Mouse (Mus musculus) midbrain, postnatal 0 days (tissue): ENCODE data around the gene Grb2. TPM values are rescaled to one million over a fixed set of nuclear protein-coding genes. Genes with fewer than 3 reads are reported as not detected.

ENCODE experiments used
- ATAC-seq: fragments of 200-750 bp; cut with Nextera tagmentation; 2 replicates; pipeline ENCODE4 v1.8.0; 2017; ENCODE audit warnings: moderate number of reproducible peaks, mild to moderate bottlenecking, moderate TSS enrichment, moderate library complexity; ENCODE audit not compliant: low FRiP score
- DNase-seq: peaks from one replicate; pipeline ENCODE4 v3.0.0-alpha.2; 2015; ENCODE audit warnings: low spot score
- H3K27ac ChIP-seq: fragments of 300-500 bp; sonication (generic); 2 replicates; pipeline ENCODE4 v1.5.1; 2014; ENCODE audit warnings: low read depth, mild to moderate bottlenecking, low read length, mixed read lengths
- H3K27me3 ChIP-seq: fragments of 300-500 bp; sonication (generic); 2 replicates; pipeline ENCODE4 v1.6.1; 2014; ENCODE audit warnings: low read length, control low read depth, mixed read lengths; ENCODE audit not compliant: insufficient read depth
- H3K36me3 ChIP-seq: fragments of 300-500 bp; sonication (generic); 2 replicates; pipeline ENCODE4 v1.6.1; 2014; ENCODE audit warnings: low read length, control low read depth, mixed read lengths; ENCODE audit not compliant: insufficient read depth
- H3K4me1 ChIP-seq: fragments of 300-500 bp; sonication (generic); 2 replicates; pipeline ENCODE4 v1.6.1; 2014; ENCODE audit warnings: mild to moderate bottlenecking, control low read depth, antibody characterized with exemption, low read length, mixed read lengths; ENCODE audit not compliant: insufficient read depth
- H3K4me2 ChIP-seq: fragments of 300-500 bp; sonication (generic); 2 replicates; pipeline ENCODE4 v1.6.1; 2014; ENCODE audit warnings: low read depth, mild to moderate bottlenecking, low read length, mixed read lengths; ENCODE audit not compliant: poor library complexity, severe bottlenecking
- H3K4me3 ChIP-seq: fragments of 300-500 bp; sonication (generic); 2 replicates; pipeline ENCODE4 v1.5.1; 2014; ENCODE audit warnings: low read depth, mild to moderate bottlenecking, low read length, moderate library complexity
- H3K9ac ChIP-seq: fragments of 300-500 bp; sonication (generic); replicated peaks from 2 replicates; pipeline ENCODE4 v1.6.1; 2014; ENCODE audit warnings: mild to moderate bottlenecking, low read length, moderate library complexity, mixed read lengths; ENCODE audit not compliant: poor library complexity, severe bottlenecking
- H3K9me3 ChIP-seq: fragments of 300-500 bp; sonication (generic); 2 replicates; pipeline ENCODE4 v1.6.1; 2016; ENCODE audit warnings: low read length, control low read depth
- CTCF ChIP-seq: IDR thresholded peaks from 2 replicates; pipeline ENCODE4 v1.5.1; 2016; ENCODE audit warnings: antibody characterized with exemption, mild to moderate bottlenecking
- WGBS: fragments of 180-500 bp; shearing (Covaris S2); extraction: QIAGEN DNeasy Blood & Tissue Kit; methylation state at CpG from one replicate; pipeline ENCODE4 v1.1.7; 2014; 5-methylcytosine and 5-hydroxymethylcytosine counted together
- polyA plus RNA-seq: library from polyadenylated mRNA; unstranded; fragments of >200 nt; fragmentation: Nextera tagmentation; extraction: Ambion mirVana; gene quantifications from 2 replicates; pipeline ENCODE4 v1.2.1, GENCODE M21; 2015
- total RNA-seq: library from RNA; depleted of rRNA; stranded (reverse); fragments of >200 nt; gene quantifications from 2 replicates; pipeline ENCODE4 v1.2.3, GENCODE M21; 2014

The Grb2 gene
- total and polyA plus RNA-seq, 2 experiments from 2014 or later, result 85.8 to 158 TPM

GRCm38 (mm10) chr11:115716410-115717338, 8.3 kb upstream of the Grb2 start:
- H3K9me3 ChIP-seq, result no peaks in the 10 kb centered on the region

GRCm38 (mm10) chr11:115714491-115714890, 6.1 kb upstream of the Grb2 start:
- ATAC-seq, result no peak

More at GRCm38 (mm10) chr11:115716410-115717338, 8.3 kb upstream of the Grb2 start:
- H3K9ac ChIP-seq, result no peak overlapping the region
- no peaks in the 10 kb centered on the region for H3K4me1 ChIP-seq
- no peak overlapping the region for H3K4me2 ChIP-seq
- no peak overlapping the region for H3K4me3 ChIP-seq
- DNase-seq (no peak), ATAC-seq (no peak)
- no peak for TF ChIP-seq CTCF
- no peaks in the 10 kb centered on the region for H3K36me3 ChIP-seq
- 79% methylated on average over 15 of the region's 15 CpGs for WGBS
- no peak overlapping the region for H3K27ac ChIP-seq
- H3K27me3 ChIP-seq, result no peaks in the 10 kb centered on the region

GRCm38 (mm10) chr11:115713447-115713846, 5.0 kb upstream of the Grb2 start:
- Histone ChIP-seq H3K4me1 (no peaks in the 10 kb centered on the region), H3K9me3 (no peaks in the 10 kb centered on the region), H3K9ac (no peak overlapping the region), H3K27ac (no peak overlapping the region), H3K36me3 (no peaks in the 10 kb centered on the region), H3K4me3 (no peak overlapping the region), H3K4me2 (no peak overlapping the region), H3K27me3 (no peaks in the 10 kb centered on the region)
- WGBS, result 97% methylated on average over 3 of the region's 3 CpGs
- ATAC-seq, result no peak
- DNase-seq, result no peak
- no peak for TF ChIP-seq CTCF

More at GRCm38 (mm10) chr11:115714491-115714890, 6.1 kb upstream of the Grb2 start:
- H3K9ac ChIP-seq, result no peak overlapping the region
- no peak overlapping the region for H3K4me3 ChIP-seq
- peak; percentile 41 for DNase-seq
- no peaks in the 10 kb centered on the region for H3K4me1 ChIP-seq
- no peak overlapping the region for H3K27ac ChIP-seq
- H3K36me3 ChIP-seq, result no peaks in the 10 kb centered on the region
- H3K27me3 ChIP-seq, result no peaks in the 10 kb centered on the region
- no peak overlapping the region for H3K4me2 ChIP-seq
- 7% methylated on average over 7 of the region's 7 CpGs for WGBS
- TF ChIP-seq CTCF, result peak; percentile 70
- H3K9me3 ChIP-seq, result no peaks in the 10 kb centered on the region

- no peak for TF ChIP-seq CTCF
- WGBS, result 84% methylated on average over 12 of the region's 12 CpGs
- no peak for ATAC-seq
Measured at GRCm38 (mm10) chr11:115712674-115713298, 4.4 kb upstream of the Grb2 start.

GRCm38 (mm10) chr11:115712268-115712667, 3.9 kb upstream of the Grb2 start:
- 73% methylated on average over 2 of the region's 2 CpGs for WGBS
- no peaks in the 10 kb centered on the region for H3K27me3 ChIP-seq
- TF ChIP-seq CTCF, result no peak
- no peak overlapping the region for H3K4me3 ChIP-seq
- H3K4me1 ChIP-seq, result no peaks in the 10 kb centered on the region
- H3K9ac ChIP-seq, result no peak overlapping the region
- H3K27ac ChIP-seq, result no peak overlapping the region
- DNase-seq (no peak), ATAC-seq (no peak)
- no peaks in the 10 kb centered on the region for H3K36me3 ChIP-seq
- H3K4me2 ChIP-seq, result no peak overlapping the region
- H3K9me3 ChIP-seq, result no peaks in the 10 kb centered on the region

More at GRCm38 (mm10) chr11:115712674-115713298, 4.4 kb upstream of the Grb2 start:
- Histone ChIP-seq H3K27me3 (no peaks in the 10 kb centered on the region), H3K27ac (no peak overlapping the region), H3K4me1 (no peaks in the 10 kb centered on the region), H3K9ac (no peak overlapping the region), H3K9me3 (no peaks in the 10 kb centered on the region), H3K4me2 (no peak overlapping the region), H3K36me3 (no peaks in the 10 kb centered on the region), H3K4me3 (no peak overlapping the region)
- DNase-seq, result no peak

- no peak overlapping the region for H3K9ac ChIP-seq
- H3K9me3 ChIP-seq, result no peaks in the 10 kb centered on the region
- no peaks in the 10 kb centered on the region for H3K27me3 ChIP-seq
- ATAC-seq, result no peak
- peaks cover 5% of the 10 kb centered on the region; the same call in 1 of the 2 replicates for H3K4me1 ChIP-seq
- no peaks in the 10 kb centered on the region for H3K36me3 ChIP-seq
- H3K27ac ChIP-seq, result no peak overlapping the region
- no peak overlapping the region for H3K4me3 ChIP-seq
- no peak for DNase-seq
- no peak for TF ChIP-seq CTCF
- WGBS, result 86% methylated on average over 9 of the region's 9 CpGs
- no peak overlapping the region for H3K4me2 ChIP-seq
Measured at GRCm38 (mm10) chr11:115711133-115711532, 2.7 kb upstream of the Grb2 start.
